Mouse (Mus musculus): ENCODE measurements around the gene Akt1. TPM values are rescaled to one million over a fixed set of nuclear protein-coding genes. Genes with fewer than 3 reads are reported as not detected.

The Akt1 gene
- polyA plus RNA-seq (2017; shearing (Covaris generic)): 184 TPM

GRCm38 (mm10) chr12:112674132-112675011 is at the start of gene Akt1:
Gene Akt1 (minus strand): TSS chr12:112674884.

DNA sequence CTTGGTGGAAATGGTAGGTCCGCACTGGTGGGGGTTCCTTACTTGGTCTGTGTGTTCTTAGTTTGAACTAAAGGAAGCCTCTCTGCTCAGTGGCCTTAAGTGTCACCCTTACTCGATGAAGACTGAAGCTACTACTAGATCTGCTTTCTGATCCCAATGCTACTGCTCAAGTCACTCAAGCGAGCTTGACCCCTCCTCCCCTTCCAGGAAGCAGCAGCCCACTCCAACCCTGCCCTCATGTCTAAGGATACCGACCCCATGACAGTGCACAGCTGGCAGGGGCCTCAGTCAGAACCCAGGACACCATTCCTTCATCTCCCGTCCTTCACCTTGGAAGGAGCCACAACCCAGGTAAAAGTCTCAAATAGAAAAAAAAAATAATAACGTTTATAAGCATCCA is 45.5 kb upstream of the Akt1 start, which contains the start of gene Cep170b:
TSS of gene Cep170b (plus strand) at position 240 of the 400 bp plus-strand sequence.

DNA sequence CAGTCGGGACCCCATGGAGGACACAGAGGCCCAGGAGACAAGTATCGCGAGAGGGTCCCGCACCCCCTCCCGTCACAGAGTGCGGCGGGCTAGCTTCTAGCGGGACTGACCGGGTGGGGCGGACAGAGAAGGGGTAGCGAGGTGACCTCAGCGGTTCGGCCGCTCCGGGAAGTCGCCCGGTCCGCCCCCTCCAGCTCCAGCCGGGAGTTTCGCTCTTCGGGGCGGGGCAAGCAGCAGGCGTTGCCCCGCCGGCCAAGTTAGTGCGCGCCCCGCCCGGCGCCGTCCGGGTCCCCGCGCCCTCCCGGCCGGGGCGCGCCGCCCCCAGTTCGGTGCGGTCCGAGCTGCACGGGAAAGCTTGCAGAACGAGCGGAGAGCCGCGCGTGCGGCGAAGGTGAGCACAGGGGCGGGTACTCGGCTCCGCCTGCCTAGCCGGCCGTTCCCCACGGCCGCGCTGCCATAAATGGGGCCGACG is 3.9 kb upstream of the Akt1 start, which contains the start of gene Zbtb42:
TSS of gene Zbtb42 (plus strand) at position 274 of the 472 bp plus-strand sequence.

DNA sequence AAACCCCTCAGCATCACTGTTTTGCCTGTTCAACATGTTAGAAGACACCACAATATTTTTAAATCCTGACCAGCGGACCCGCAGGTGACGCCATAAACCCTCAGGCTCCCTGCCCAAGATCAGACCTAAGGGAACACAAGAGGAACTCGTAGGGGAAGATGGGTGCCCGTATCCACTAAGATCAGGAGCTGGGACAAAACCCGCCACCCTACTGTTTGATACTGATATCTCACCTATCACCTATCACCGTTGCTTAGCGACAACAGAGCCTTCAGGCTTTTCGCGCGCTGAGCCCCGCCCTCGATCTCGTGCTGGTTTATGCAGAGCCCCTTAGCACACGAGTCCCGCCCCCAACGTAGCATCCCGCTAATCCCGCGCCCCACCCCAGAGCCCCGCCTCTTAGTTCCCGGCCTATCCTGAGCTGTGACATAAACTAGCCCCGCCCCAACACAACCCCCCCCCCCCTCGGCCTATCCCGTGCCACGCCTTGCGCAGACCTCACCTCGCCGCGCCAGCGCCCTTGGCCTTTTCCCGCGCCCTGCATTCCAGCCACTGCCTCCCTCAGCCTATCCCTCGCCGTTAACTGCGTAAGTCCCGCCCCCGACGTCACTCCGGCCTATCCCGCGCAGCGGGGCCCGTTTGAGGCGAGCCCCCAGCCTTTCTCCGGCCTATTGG is 30.4 kb downstream of the Akt1 start, which contains the start of gene Siva1:
TSS of gene Siva1 (plus strand) at position 500 of the 675 bp plus-strand sequence.

DNA sequence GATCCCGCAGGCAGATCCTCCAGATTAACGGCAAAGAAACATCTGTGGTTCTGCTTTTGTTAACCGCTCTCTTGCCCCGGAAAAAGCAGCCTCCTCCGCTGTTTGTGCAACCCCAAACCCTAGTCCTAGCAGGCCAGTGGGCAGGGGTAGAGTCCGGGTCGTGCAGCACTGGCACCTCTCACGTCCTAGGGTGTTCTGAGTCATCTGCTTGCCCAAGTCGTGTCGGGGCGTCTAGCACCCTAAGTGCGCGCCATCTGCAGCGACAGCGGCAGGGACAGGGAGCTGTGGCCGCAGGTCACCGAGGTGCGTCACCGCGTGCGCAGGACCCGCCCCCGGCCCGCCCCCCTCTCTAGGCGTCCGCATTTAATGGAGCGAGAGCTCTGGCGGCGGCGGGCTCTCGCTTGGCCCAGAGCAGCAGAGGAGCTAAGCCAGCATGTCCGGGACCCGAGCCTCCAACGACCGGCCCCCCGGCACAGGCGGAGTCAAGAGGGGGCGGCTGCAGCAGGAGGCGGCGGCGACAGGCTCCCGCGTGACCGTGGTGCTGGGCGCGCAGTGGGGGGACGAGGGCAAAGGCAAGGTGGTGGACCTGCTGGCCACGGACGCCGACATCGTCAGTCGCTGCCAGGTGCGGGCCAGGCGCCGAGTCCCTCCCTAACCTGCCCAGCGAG is 54.9 kb downstream of the Akt1 start, which contains the start of gene Adssl1:
TSS of gene Adssl1 (plus strand) at position 360 of the 668 bp plus-strand sequence.

Other genes starting within 250 kb of the Akt1 start
- not detected for gene A530016L24Rik, start 185.4 kb downstream of the Akt1 start, polyA plus RNA-seq (2017; shearing (Covaris generic))
- not detected for gene Tmem179, start 158.1 kb downstream of the Akt1 start, polyA plus RNA-seq (2017; shearing (Covaris generic))
- gene Inf2, start 86.1 kb downstream of the Akt1 start, polyA plus RNA-seq (2017; shearing (Covaris generic)): 8.8 TPM
- gene Adssl1, start 54.8 kb downstream of the Akt1 start, polyA plus RNA-seq (2017; shearing (Covaris generic)): 2.9 TPM
- 42.6 TPM for gene Siva1, start 30.2 kb downstream of the Akt1 start, polyA plus RNA-seq (2017; shearing (Covaris generic))
- gene Zbtb42, start 3.9 kb upstream of the Akt1 start, polyA plus RNA-seq (2017; shearing (Covaris generic)): 2.5 TPM
- gene Cep170b, start 45.6 kb upstream of the Akt1 start, polyA plus RNA-seq (2017; shearing (Covaris generic)): 7.9 TPM
- gene Pld4, start 85.8 kb upstream of the Akt1 start, polyA plus RNA-seq (2017; shearing (Covaris generic)): 2.2 TPM
- not detected for gene Ahnak2, start 127.8 kb upstream of the Akt1 start, polyA plus RNA-seq (2017; shearing (Covaris generic))
- 0.54 TPM for gene Clba1, start 134.1 kb upstream of the Akt1 start, polyA plus RNA-seq (2017; shearing (Covaris generic))
- gene Cdca4, start 154.5 kb upstream of the Akt1 start, polyA plus RNA-seq (2017; shearing (Covaris generic)): 82.5 TPM
- gene Gpr132, start 193.3 kb upstream of the Akt1 start, polyA plus RNA-seq (2017; shearing (Covaris generic)): 37.1 TPM